10 mouse cellular contexts compared by ENCODE assay signal in the genomic region with DNA sequence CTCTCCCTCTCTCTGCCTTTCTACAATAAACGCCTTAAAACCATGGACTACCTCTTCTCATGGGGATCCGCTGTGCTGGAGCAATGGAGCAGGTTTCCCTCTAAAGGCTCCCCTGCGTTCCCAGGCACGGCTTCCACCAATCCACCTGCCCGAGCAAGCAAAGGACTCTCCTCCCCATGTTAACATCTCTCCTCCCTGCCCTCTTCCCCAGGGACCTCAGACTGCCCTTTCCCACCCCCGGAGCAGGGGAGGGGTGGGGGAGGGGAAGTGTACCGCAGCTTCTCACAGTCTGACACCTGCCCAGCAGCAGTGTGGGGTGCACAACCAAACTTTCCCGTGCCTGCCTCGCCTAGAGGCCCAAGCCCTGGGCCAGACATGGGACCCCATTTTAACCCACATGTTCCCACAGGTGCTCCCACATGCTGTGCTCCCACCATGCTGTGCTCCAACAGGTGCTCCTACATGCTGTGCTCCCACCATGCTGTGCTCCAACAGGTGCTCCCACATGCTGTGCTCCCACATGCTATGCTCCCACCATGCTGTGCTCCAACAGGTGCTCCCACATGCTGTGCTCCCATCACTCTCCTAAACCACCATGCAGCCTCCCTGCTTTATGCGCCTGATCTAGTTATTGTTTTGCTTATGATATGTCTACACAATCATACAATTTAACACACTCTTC. TPM values are rescaled to one million over a fixed set of nuclear protein-coding genes. Genes with fewer than 3 reads are reported as not detected.
A peak's percentile ranks its signal among the peaks of the same experiment; 100 is the strongest.
DNase-seq lines count a peak whose midpoint lies in the region; ATAC-seq and TF ChIP-seq lines count a peak whose summit lies in the region.
"Had no signal": no experiment of that assay in that cellular context is flagged by ENCODE, and none has a peak within 500 bp of the region (broad histone marks: within the 10 kb centered on the region; RNA-seq: fewer than 3 reads in every experiment).

No protein-coding gene starts in this region.

- ATAC-seq in kidney, embryonic 16.5 days (ENCODE audit: low FRiP score, low TSS enrichment): peak; percentile 65; the same call in 1 of the 2 replicates
- peak; percentile 24 for ATAC-seq in forebrain, embryonic 14.5 days
- ATAC-seq in midbrain, embryonic 11.5 days (ENCODE audit: low FRiP score): peak; percentile 68

- in situ Hi-C loops in ES-E14 (cut with MboI; ENCODE audit: low sequenced_read_pairs in 2 of 2, unreplicated experiment in 2 of 2): no loop called here

- WGBS in kidney, embryonic 16.5 days: 27% methylated on average over 10 of the region's 10 CpGs
- WGBS in forebrain, embryonic 14.5 days: 19% methylated on average over 10 of the region's 10 CpGs
- 25% methylated on average over 10 of the region's 10 CpGs for WGBS in midbrain, embryonic 11.5 days

- DNase-seq in kidney, adult 11 months: no peak
- no peak for DNase-seq in ES-E14 (ENCODE audit: low read depth, low spot score)
- no peak for DNase-seq in forebrain, embryonic 14.5 days (ENCODE audit: low spot score)
- peak; percentile 92 for DNase-seq in midbrain, embryonic 11.5 days (ENCODE audit: low spot score, missing footprints)
- DNase-seq in gastrocnemius, postnatal 14 days: no peak
- no peak for DNase-seq in adrenal gland, postnatal 4 days (ENCODE audit: low spot score in 2 of 2)
- DNase-seq in layer of hippocampus, adult 11-12 months (ENCODE audit: low spot score): no peak

- intact Hi-C loops in gastrocnemius, postnatal 14 days (cut with DNase I; ENCODE audit: low total_unique reads): no loop called here

- H3K27ac ChIP-seq in kidney, embryonic 16.5 days (ENCODE audit: low read length): no peak overlapping the region
- peak overlapping the region; percentile 61 for H3K27ac ChIP-seq in ES-E14 (ENCODE audit: insufficient read depth, low read depth, low read length, poor library complexity, severe bottlenecking)
- peak overlapping the region; percentile 72 for H3K27ac ChIP-seq in forebrain, embryonic 14.5 days (ENCODE audit: low read depth, low read length)
- peak overlapping the region; percentile 30; the same call in 1 of the 2 replicates for H3K27ac ChIP-seq in midbrain, embryonic 11.5 days (ENCODE audit: low read depth, low read length)
- H3K27ac ChIP-seq: liver, embryonic 15.5 days; stomach, embryonic 15.5 days had no signal

- H3K9ac ChIP-seq in kidney, embryonic 16.5 days (replicated peaks; ENCODE audit: low read length): no peak overlapping the region
- peak overlapping the region; percentile 15; the same call in 1 of the 2 replicates for H3K9ac ChIP-seq in ES-E14 (ENCODE audit: insufficient read depth, low read depth, low read length, poor library complexity, severe bottlenecking)
- H3K9ac ChIP-seq in forebrain, embryonic 14.5 days (ENCODE audit: low read length): peak overlapping the region; percentile 41
- no peak overlapping the region for H3K9ac ChIP-seq in midbrain, embryonic 11.5 days (ENCODE audit: low read length)
- H3K9ac ChIP-seq: liver, embryonic 15.5 days; stomach, embryonic 15.5 days had no signal

- no peaks in the 10 kb centered on the region for H3K27me3 ChIP-seq in kidney, embryonic 16.5 days (ENCODE audit: insufficient read depth, low read length)
- H3K27me3 ChIP-seq in forebrain, embryonic 14.5 days (replicated peaks; ENCODE audit: control insufficient read depth, insufficient read depth, low read length): no peaks in the 10 kb centered on the region
- no peaks in the 10 kb centered on the region for H3K27me3 ChIP-seq in midbrain, embryonic 11.5 days (ENCODE audit: control insufficient read depth, insufficient read depth, low read length)
- H3K27me3 ChIP-seq: liver, embryonic 15.5 days; stomach, embryonic 15.5 days had no signal

- peaks cover 13% of the 10 kb centered on the region; the same call in 1 of the 2 replicates for H3K4me1 ChIP-seq in kidney, embryonic 16.5 days (ENCODE audit: insufficient read depth, low read length)
- H3K4me1 ChIP-seq in ES-E14 (ENCODE audit: control insufficient read depth in 2 of 2, insufficient read depth in 2 of 2, low read length in 2 of 2, poor library complexity in 1 of 2): peaks cover 2 to 12% of the 10 kb centered on the region in 2 experiments; a peak in 2 of 4 replicates
- H3K4me1 ChIP-seq in forebrain, embryonic 14.5 days (ENCODE audit: control insufficient read depth, insufficient read depth, low read length): peaks cover 42% of the 10 kb centered on the region
- peaks cover 22% of the 10 kb centered on the region for H3K4me1 ChIP-seq in midbrain, embryonic 11.5 days (ENCODE audit: control insufficient read depth, insufficient read depth, low read length)
- H3K4me1 ChIP-seq: liver, embryonic 15.5 days had no signal

- no peak overlapping the region; the same call in none of the 2 replicates for H3K4me2 ChIP-seq in kidney, embryonic 16.5 days (replicated peaks; ENCODE audit: low read depth, low read length)
- peak overlapping the region; percentile 32 for H3K4me2 ChIP-seq in forebrain, embryonic 14.5 days (ENCODE audit: low read length)
- peak overlapping the region; percentile 34 for H3K4me2 ChIP-seq in midbrain, embryonic 11.5 days
- H3K4me2 ChIP-seq: liver, embryonic 15.5 days; stomach, embryonic 15.5 days had no signal

- no peak overlapping the region for H3K4me3 ChIP-seq in kidney, embryonic 16.5 days (ENCODE audit: low read length)
- peak overlapping the region; percentile 36 to 48 for H3K4me3 ChIP-seq in ES-E14 (ENCODE audit: insufficient read depth in 1 of 2, low read depth in 1 of 2, low read length in 2 of 2, poor library complexity in 1 of 2, severe bottlenecking in 1 of 2)
- H3K4me3 ChIP-seq in forebrain, embryonic 14.5 days (ENCODE audit: low read depth, low read length): no peak overlapping the region
- no peak overlapping the region for H3K4me3 ChIP-seq in midbrain, embryonic 11.5 days (ENCODE audit: low read depth, low read length)
- H3K4me3 ChIP-seq: liver, embryonic 15.5 days; stomach, embryonic 15.5 days had no signal

- no peaks in the 10 kb centered on the region for H3K36me3 ChIP-seq in kidney, embryonic 16.5 days (ENCODE audit: insufficient read depth, low read length)
- H3K36me3 ChIP-seq in ES-E14 (ENCODE audit: control insufficient read depth, insufficient read depth, low read length, poor library complexity, severe bottlenecking): no peaks in the 10 kb centered on the region
- H3K36me3 ChIP-seq in forebrain, embryonic 14.5 days (ENCODE audit: control insufficient read depth, insufficient read depth, low read length): no peaks in the 10 kb centered on the region
- H3K36me3 ChIP-seq in midbrain, embryonic 11.5 days (ENCODE audit: control insufficient read depth, insufficient read depth, low read length): no peaks in the 10 kb centered on the region
- H3K36me3 ChIP-seq: liver, embryonic 15.5 days; stomach, embryonic 15.5 days had no signal

- H3K9me3 ChIP-seq in kidney, embryonic 16.5 days (ENCODE audit: low read length): no peaks in the 10 kb centered on the region
- H3K9me3 ChIP-seq in ES-E14 (ENCODE audit: control insufficient read depth, insufficient read depth, low read depth, low read length): no peaks in the 10 kb centered on the region
- no peaks in the 10 kb centered on the region for H3K9me3 ChIP-seq in forebrain, embryonic 14.5 days (replicated peaks; ENCODE audit: control insufficient read depth, low read length)
- no peaks in the 10 kb centered on the region for H3K9me3 ChIP-seq in midbrain, embryonic 11.5 days (ENCODE audit: control insufficient read depth, low read length)
- H3K9me3 ChIP-seq: liver, embryonic 15.5 days; stomach, embryonic 15.5 days had no signal

TF ChIP-seq in ES-E14, 5 proteins besides CTCF, POLR2A, EP300 and RAD21:
- TF ChIP-seq ZNF384 (IDR thresholded peaks at IDR 0.05; ENCODE audit: low read depth, low read length): no peak
- no peak for TF ChIP-seq MAFK (IDR thresholded peaks at IDR 0.05; ENCODE audit: insufficient read depth, low read depth, low read length)
- no peak for TF ChIP-seq ZC3H11A (IDR thresholded peaks at IDR 0.05; ENCODE audit: borderline replicate concordance, low read depth, low read length)
- TF ChIP-seq CHD2 (IDR thresholded peaks at IDR 0.05; ENCODE audit: low read depth, low read length): no peak
- TF ChIP-seq HCFC1 (IDR thresholded peaks at IDR 0.05; ENCODE audit: borderline replicate concordance, insufficient read depth, low read length): no peak

RNA-seq across cellular contexts. Expression of a gene that starts 57.2 kb away (rescaled TPM):
- 3.4 and 4.0 TPM in 2 replicates for polyA plus RNA-seq in kidney, embryonic 16.5 days (2015; fragmentation: Nextera tagmentation; extraction: Ambion mirVana)
- 13.6 and 21.1 TPM in 2 replicates for total RNA-seq in ES-E14 (2012; rRNA removed)
- 53.6 and 68.2 TPM in 2 replicates for polyA plus RNA-seq in forebrain, embryonic 14.5 days (2014; fragmentation: Nextera tagmentation; extraction: Ambion mirVana)
- 23.0 and 23.1 TPM in 2 replicates for polyA plus RNA-seq in midbrain, embryonic 11.5 days (2014; fragmentation: Nextera tagmentation; extraction: Ambion mirVana)
- 1 to 10 TPM; 1.8 to 2.5 TPM for total RNA-seq in gastrocnemius, postnatal 14 days (2021)
- total RNA-seq in adrenal gland, postnatal 4 days (2021): 10 to 100 TPM; 18.8 to 19.2 TPM

Comparison
In these comparisons a context has a peak if more than half of its experiments do, and no peak if none do; other contexts are left out.
1. H3K4me3 ChIP-seq: peak in ES-E14 (2 of 2); none in kidney, embryonic 16.5 days (single experiment), forebrain, embryonic 14.5 days (single experiment) and midbrain, embryonic 11.5 days (single experiment).
2. H3K9ac ChIP-seq: peak in ES-E14 (single experiment) and forebrain, embryonic 14.5 days (single experiment); none in kidney, embryonic 16.5 days (single experiment) and midbrain, embryonic 11.5 days (single experiment).
3. Peak in every context shown above with its lines, with median percentiles within 50 percentile points of each other: ATAC-seq.